28 mouse cellular contexts compared by ENCODE assay signal in genomic region chr1:119186856-119187255, GRCm38 (mm10).
"Had no signal": no experiment of that assay in that cellular context is flagged by ENCODE, and none has a peak within 500 bp of the region (broad histone marks: within the 10 kb centered on the region; RNA-seq: fewer than 3 reads in every experiment).

No protein-coding gene starts in this region.

- H3K9ac ChIP-seq: heart, embryonic 13.5 days; heart, embryonic 15.5 days; hindbrain, embryonic 13.5 days; kidney, embryonic 15.5 days; limb, embryonic 12.5 days; liver, embryonic 13.5 days; liver, embryonic 15.5 days; liver, postnatal 0 days had no signal

- ATAC-seq: hindbrain, postnatal 0 days; intestine, embryonic 16.5 days; liver, postnatal 0 days had no signal

- H3K4me1 ChIP-seq: liver, embryonic 13.5 days; liver, embryonic 15.5 days had no signal

- DNase-seq: gastrocnemius, postnatal 14 days; gastrocnemius, postnatal 36 days; heart, adult 11 months; heart, adult 2 months; heart, postnatal 14 days; heart, postnatal 36 days; kidney, adult 11 months; kidney, adult 2 months; kidney, adult 9 months; kidney, postnatal 14 days; kidney, postnatal 36 days; layer of hippocampus, adult 9-11 months; layer of hippocampus, postnatal 36 days; liver; liver, embryonic 13.5 days; liver, postnatal 0 days had no signal

- H3K4me2 ChIP-seq: heart, embryonic 11.5 days; heart, embryonic 13.5 days; heart, embryonic 15.5 days; hindbrain, embryonic 13.5 days; kidney, embryonic 15.5 days; limb, embryonic 12.5 days; liver, embryonic 11.5 days; liver, embryonic 13.5 days; liver, embryonic 15.5 days had no signal

- H3K27ac ChIP-seq: heart, adult 2 months; heart, embryonic 13.5 days; heart, embryonic 15.5 days; hindbrain, embryonic 13.5 days; hindbrain, postnatal 0 days; kidney, embryonic 15.5 days; kidney, postnatal 0 days; limb, embryonic 10.5 days; limb, embryonic 12.5 days; liver, embryonic 13.5 days; liver, embryonic 15.5 days had no signal

- H3K36me3 ChIP-seq: heart, embryonic 13.5 days; heart, embryonic 15.5 days; hindbrain, embryonic 13.5 days; kidney, embryonic 15.5 days; limb, embryonic 10.5 days; limb, embryonic 12.5 days; liver, embryonic 13.5 days; liver, embryonic 15.5 days had no signal

- H3K4me3 ChIP-seq: heart, adult 2 months; heart, embryonic 13.5 days; heart, embryonic 15.5 days; hindbrain, embryonic 13.5 days; kidney, embryonic 15.5 days; limb, embryonic 10.5 days; limb, embryonic 12.5 days; liver, embryonic 13.5 days; liver, embryonic 15.5 days had no signal

- H3K9me3 ChIP-seq: heart, embryonic 13.5 days; heart, embryonic 15.5 days; hindbrain, embryonic 13.5 days; kidney, embryonic 15.5 days; limb, embryonic 10.5 days; limb, embryonic 12.5 days; liver, embryonic 13.5 days; liver, embryonic 15.5 days had no signal
